Mouse (Mus musculus) brain, embryonic 14.5 days (tissue): ENCODE results near the gene Snrnp25.

Experiments
- CTCF ChIP-seq: fragments of 200-500 bp; IDR thresholded peaks from 2 replicates; pipeline ENCODE4 v1.5.1; 2012; ENCODE audit warnings: inconsistent platforms, mild to moderate bottlenecking, moderate library complexity, borderline replicate concordance; ENCODE audit not compliant: insufficient read depth, insufficient read length; ENCODE audit errors: extremely low read depth
- POLR2A ChIP-seq: fragments of 200-500 bp; IDR thresholded peaks from 2 replicates; pipeline ENCODE4 v1.6.1; 2012; ENCODE audit warnings: mild to moderate bottlenecking, inconsistent platforms, borderline replicate concordance; ENCODE audit not compliant: poor library complexity, insufficient read depth, insufficient read length, severe bottlenecking; ENCODE audit errors: extremely low read depth

DNA sequence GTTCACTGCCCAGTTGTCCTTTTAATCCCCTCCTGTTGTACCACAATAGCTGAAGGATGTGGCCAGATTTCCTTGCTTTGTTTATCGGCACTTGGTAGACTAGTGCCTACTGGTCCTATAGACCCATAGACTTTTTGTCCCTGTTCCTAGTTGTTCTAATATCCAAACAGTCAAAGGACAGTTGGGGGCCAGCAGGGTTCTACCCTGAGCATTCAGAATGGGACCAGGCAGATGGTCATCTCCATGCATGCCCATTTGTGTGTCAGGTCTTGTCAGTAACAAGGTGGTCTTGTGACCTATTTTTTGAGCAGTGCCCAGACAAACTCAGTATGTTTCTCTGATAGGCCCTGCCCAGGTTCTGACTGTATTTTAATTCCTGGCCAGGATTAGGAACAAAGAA lies 21.8 kb downstream of the Snrnp25 start:
- no peak for TF ChIP-seq POLR2A
- TF ChIP-seq CTCF = no peak
